Mouse (Mus musculus): ENCODE results near the gene Rnf115. TPM values are rescaled to one million over a fixed set of nuclear protein-coding genes. Genes with fewer than 3 reads are reported as not detected.

The Rnf115 gene
- polyA plus RNA-seq, 1 experiment from 2014 or later: 27.8 TPM

DNA sequence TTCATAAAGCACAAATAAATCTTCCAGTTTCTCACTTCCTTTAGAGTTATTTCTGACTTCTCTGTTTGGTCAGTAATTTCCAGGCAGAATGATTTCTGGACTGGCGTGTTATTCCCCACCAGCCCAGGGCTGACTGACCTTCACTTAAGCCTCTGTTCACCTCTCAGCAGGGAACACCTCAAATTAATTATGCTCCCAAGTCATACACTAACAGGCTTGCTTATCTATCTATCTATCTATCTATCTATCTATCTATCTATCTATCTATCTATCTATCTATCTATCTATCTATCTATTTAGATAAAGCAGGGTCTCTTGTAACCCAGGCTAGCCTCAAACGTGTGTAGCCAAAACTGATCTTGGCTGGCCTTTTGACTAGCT is 18.8 kb upstream of the Rnf115 start:
- Histone ChIP-seq H3K27ac (replicated peaks) (no peak overlapping the region), H3K4me1 (replicated peaks) (peaks cover 8% of the 10 kb centered on the region), H3K9ac (no peak overlapping the region; the same call in 1 of the 2 replicates), H3K9me3 (replicated peaks) (no peaks in the 10 kb centered on the region), H3K4me2 (peak overlapping the region; percentile 78), H3K36me3 (replicated peaks) (peaks cover 51% of the 10 kb centered on the region), H3K27me3 (peaks cover 19% of the 10 kb centered on the region), H3K4me3 (replicated peaks) (no peak overlapping the region)
- WGBS (ENCODE audit: insufficient replicate concordance): 54% methylated on average over 2 of the region's 2 CpGs
- ATAC-seq (ENCODE audit: insufficient read depth): no peak

DNA sequence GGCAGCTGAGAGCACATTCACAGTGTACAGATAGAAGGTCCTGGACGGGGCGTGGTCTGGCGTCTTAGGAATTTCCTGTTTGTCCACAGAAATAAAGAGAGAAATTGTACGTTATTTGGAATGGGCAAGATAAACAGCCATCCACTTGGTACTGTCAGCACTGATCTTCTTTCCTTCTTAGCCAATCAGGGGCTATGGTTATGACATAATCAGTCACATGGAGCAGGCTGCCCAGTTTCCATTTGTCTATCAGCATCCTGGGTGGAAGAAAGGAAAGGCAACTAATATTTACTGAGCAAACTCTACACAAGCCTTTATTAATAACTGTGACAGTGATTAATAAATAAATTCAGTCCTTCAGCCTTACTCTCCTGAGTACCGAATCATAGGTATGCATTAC is 13.2 kb upstream of the Rnf115 start:
- Histone ChIP-seq H3K27ac (replicated peaks) (no peak overlapping the region), H3K4me2 (no peak overlapping the region), H3K4me1 (replicated peaks) (peaks cover 5% of the 10 kb centered on the region; the same call in 1 of the 2 replicates), H3K9ac (no peak overlapping the region), H3K27me3 (no peaks in the 10 kb centered on the region), H3K4me3 (replicated peaks) (no peak overlapping the region), H3K36me3 (replicated peaks) (peaks cover 84% of the 10 kb centered on the region), H3K9me3 (replicated peaks) (no peaks in the 10 kb centered on the region)
- ATAC-seq (ENCODE audit: insufficient read depth): no peak
- whole genome bisulfite sequencing (ENCODE audit: insufficient replicate concordance): 71% methylated on average over 5 of the region's 5 CpGs

DNA sequence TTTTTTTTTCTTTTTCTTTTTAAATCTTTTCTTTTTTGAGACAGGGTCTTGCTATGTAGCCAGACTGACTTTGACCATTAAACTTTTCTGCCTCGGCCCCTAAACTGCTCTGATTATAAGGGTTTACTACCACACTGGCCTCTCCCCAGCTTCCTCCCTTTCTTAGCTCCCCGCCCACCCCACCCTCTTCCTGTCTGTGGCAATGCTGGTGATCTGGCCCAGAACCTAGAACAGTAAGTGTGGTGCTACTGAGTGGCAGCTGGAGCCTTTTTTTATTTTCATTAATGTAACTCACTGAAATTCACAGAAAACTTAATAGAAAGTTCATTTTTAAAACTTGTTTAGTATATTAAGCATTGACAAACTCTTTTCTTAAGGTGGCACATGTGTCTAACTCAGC is 11.6 kb upstream of the Rnf115 start:
- WGBS (ENCODE audit: insufficient replicate concordance): 28% methylated on average over 2 of the region's 2 CpGs
- no peaks in the 10 kb centered on the region for H3K27me3 ChIP-seq
- no peak for ATAC-seq (ENCODE audit: insufficient read depth)
- no peak overlapping the region for H3K4me3 ChIP-seq (replicated peaks)
- peaks cover 80% of the 10 kb centered on the region for H3K36me3 ChIP-seq (replicated peaks)
- peak overlapping the region; percentile 53; the same call in 1 of the 2 replicates for H3K27ac ChIP-seq (replicated peaks)
- H3K4me2 ChIP-seq: no peak overlapping the region
- H3K9me3 ChIP-seq (replicated peaks): no peaks in the 10 kb centered on the region
- no peak overlapping the region for H3K9ac ChIP-seq
- peaks cover 5% of the 10 kb centered on the region; the same call in 1 of the 2 replicates for H3K4me1 ChIP-seq (replicated peaks)

DNA sequence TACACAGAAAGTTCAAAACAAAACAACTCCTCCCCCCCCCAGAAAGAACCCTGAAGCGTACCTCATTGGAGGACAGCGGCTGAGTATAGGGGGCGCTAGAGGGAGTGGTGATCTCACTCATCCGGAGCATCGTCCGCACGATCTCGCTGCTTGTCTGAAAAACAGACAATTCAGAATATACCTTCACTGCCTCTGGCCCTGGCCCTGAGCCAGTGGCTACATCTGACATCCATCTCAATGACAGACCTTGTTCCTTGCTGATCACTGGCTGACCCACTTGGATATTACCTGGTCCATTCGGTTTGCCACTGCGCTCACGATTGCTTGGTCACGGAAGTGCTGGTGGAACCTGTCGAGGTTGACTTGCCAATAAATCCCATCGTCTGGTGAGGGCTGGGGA is 8.3 kb upstream of the Rnf115 start:
- no peak overlapping the region for H3K27ac ChIP-seq (replicated peaks)
- 58% methylated on average over 14 of the region's 14 CpGs for WGBS (ENCODE audit: insufficient replicate concordance)
- no peaks in the 10 kb centered on the region for H3K9me3 ChIP-seq (replicated peaks)
- peaks cover 19% of the 10 kb centered on the region for H3K4me1 ChIP-seq (replicated peaks)
- H3K36me3 ChIP-seq (replicated peaks): peaks cover 78% of the 10 kb centered on the region
- no peak for ATAC-seq (ENCODE audit: insufficient read depth)
- H3K27me3 ChIP-seq: no peaks in the 10 kb centered on the region
- H3K4me2 ChIP-seq: no peak overlapping the region
- no peak overlapping the region for H3K9ac ChIP-seq
- no peak overlapping the region for H3K4me3 ChIP-seq (replicated peaks)

DNA sequence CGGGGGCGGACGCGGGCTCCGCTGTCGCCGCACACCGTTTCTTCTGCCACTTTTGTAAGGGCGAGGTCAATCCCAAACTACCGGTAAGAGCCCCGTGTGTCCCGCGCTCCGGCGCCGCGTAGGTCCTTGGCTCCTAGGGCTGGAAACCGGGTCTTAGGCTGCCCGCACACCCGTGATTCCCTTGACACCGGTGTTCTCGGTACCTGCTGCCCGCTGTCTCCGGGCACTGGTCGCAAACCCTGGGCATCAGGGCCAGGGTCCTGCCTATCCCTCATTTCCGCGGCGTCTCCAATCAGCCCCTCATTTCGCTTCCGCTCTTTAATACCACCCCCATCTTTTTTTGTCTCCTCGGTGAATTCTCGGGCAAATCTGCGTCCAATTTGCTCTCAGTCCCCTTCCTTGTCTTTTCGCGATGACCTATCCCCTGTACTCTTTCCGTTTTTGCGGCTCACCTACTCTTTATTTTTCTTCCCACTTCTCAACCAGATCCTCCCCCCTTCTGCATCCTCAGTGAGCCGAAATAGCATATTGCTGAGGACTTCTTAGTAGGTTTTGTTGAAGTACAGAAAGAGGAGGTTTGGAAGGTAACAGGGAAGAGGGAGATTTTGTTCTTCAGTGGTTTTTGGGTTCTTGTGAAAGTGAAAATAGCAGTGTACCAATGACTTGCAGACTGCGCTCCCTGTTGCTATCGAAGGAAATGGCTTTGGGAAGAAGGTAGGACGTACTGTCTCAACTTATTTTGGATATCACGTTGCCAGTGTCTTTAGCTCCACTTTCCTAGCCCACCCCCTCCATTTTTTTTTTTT is 567 bp downstream of the Rnf115 start:
- WGBS (ENCODE audit: insufficient replicate concordance): under 1% methylated on average over 42 of the region's 42 CpGs
- Histone ChIP-seq H3K4me3 (replicated peaks) (peak overlapping the region; percentile 93), H3K9me3 (replicated peaks) (no peaks in the 10 kb centered on the region), H3K9ac (peak overlapping the region; percentile 94), H3K27me3 (no peaks in the 10 kb centered on the region), H3K27ac (replicated peaks) (peak overlapping the region; percentile 88), H3K4me1 (replicated peaks) (peaks cover 39% of the 10 kb centered on the region), H3K36me3 (replicated peaks) (peaks cover 9% of the 10 kb centered on the region), H3K4me2 (peak overlapping the region; percentile 81)
- ATAC-seq (ENCODE audit: insufficient read depth): peak; percentile 35; the same call in 1 of the 2 replicates

DNA sequence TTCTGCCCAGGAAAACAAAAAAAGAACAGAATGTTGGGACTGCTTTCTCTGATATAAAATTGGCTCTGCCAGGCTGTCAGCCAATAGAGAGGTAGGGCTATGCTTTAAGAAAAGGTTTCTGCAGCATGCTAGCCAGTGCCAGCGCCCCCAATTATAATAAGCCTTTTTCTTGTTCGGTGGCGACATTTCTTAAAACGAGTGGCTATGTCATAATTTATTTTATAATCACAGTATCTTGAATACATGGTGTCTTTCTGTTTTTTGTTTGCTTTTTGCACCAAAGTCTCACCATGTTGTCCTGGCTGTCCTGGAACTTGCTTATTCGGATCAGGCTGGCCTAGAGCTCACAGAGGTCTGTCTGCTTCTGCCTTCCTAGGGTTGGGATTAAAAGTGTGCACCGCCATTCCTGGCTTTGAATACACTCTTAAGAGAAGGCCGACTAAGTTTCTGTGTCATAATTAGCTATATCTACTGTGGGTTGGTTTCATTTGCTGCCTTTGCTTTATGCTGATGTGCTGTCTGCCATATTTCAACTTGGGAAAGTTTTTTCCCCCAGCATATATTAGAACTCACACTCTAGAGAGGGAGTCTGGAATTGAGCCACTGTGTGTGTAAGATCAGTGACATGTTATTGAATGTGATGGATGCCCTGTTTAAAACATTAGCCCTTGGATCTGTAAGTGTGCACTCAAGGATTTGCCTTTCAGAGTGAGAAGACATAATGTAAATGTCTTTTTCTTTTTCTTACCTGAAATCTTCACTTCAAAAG is 1.4 kb downstream of the Rnf115 start:
- Histone ChIP-seq H3K27me3 (no peaks in the 10 kb centered on the region), H3K4me3 (replicated peaks) (peak overlapping the region; percentile 93), H3K27ac (replicated peaks) (peak overlapping the region; percentile 88), H3K9me3 (replicated peaks) (no peaks in the 10 kb centered on the region), H3K9ac (peak overlapping the region; percentile 94), H3K36me3 (replicated peaks) (peaks cover under 1% of the 10 kb centered on the region), H3K4me2 (peak overlapping the region; percentile 81), H3K4me1 (replicated peaks) (peaks cover 36% of the 10 kb centered on the region)
- WGBS (ENCODE audit: insufficient replicate concordance): 54% methylated on average over 7 of the region's 7 CpGs
- ATAC-seq (ENCODE audit: insufficient read depth): no peak

DNA sequence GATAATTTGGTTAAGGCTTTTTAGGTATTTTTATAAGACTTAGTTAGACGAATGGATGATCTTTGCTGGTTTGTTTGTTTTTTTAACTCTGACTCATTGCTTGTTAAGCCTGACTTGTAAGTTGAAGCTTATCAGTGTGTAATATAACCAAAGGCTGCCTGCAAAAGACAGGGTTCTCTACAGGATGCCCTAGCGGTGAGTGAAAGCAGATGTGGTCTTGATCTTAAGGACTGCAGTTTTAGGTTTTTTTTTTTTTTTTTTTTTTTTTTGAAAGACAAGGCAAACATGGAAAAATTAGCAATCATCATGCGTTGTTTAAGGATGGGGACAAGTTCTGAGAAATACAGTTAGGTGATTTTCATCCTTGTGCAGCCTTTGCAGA is 1.9 kb downstream of the Rnf115 start:
- Histone ChIP-seq H3K4me3 (replicated peaks) (peak overlapping the region; percentile 93; the same call in 1 of the 2 replicates), H3K27ac (replicated peaks) (no peak overlapping the region), H3K4me2 (peak overlapping the region; percentile 81; the same call in 1 of the 2 replicates), H3K27me3 (no peaks in the 10 kb centered on the region), H3K9me3 (replicated peaks) (no peaks in the 10 kb centered on the region), H3K36me3 (replicated peaks) (no peaks in the 10 kb centered on the region), H3K9ac (no peak overlapping the region), H3K4me1 (replicated peaks) (peaks cover 41% of the 10 kb centered on the region)
- ATAC-seq (ENCODE audit: insufficient read depth): no peak
- 39% methylated on average over 3 of the region's 3 CpGs for WGBS (ENCODE audit: insufficient replicate concordance)

DNA sequence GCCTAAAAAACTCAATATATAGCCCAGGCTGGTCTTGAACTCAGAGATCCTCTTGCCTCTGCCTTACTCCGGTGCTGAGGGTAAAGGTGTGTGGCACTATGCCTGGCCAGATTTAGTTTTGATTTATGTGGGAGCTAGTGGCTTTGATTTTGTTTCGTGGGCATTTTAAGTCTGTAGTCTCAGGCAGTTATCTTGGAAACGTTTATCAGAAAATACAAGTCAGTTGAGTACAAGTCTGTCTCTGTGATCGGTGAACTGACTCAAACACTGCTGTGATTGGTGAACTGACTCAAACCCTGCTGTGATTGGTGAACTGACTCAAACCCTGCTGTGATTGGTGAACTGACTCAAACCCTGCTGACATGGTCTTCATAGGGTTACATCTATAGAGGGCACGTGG is 3.3 kb downstream of the Rnf115 start:
- Histone ChIP-seq H3K27ac (replicated peaks) (no peak overlapping the region), H3K4me2 (no peak overlapping the region), H3K36me3 (replicated peaks) (no peaks in the 10 kb centered on the region), H3K4me3 (replicated peaks) (no peak overlapping the region), H3K4me1 (replicated peaks) (peaks cover 39% of the 10 kb centered on the region), H3K27me3 (no peaks in the 10 kb centered on the region), H3K9ac (no peak overlapping the region), H3K9me3 (replicated peaks) (no peaks in the 10 kb centered on the region)
- WGBS (ENCODE audit: insufficient replicate concordance): 39% methylated on average over 5 of the region's 5 CpGs
- no peak for ATAC-seq (ENCODE audit: insufficient read depth)

DNA sequence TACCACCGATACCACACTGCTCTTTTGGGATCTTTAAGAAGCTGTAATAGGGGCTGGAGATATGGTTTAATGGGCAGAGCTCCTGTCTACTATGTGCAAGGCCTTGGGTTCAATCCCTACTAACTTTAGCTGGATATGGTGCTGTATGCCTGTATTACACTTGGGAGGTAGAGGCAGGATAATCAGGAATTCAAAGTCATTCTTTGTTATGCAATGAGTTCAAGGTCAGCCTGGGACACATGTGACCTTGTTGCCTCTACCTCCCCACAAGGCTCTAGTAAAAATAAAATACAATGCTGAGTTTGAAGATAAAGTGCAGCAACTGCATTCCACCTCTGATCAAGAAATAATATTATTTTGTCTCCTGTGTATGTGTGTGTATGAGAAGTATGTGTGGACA is 6.5 kb downstream of the Rnf115 start:
- WGBS (ENCODE audit: insufficient replicate concordance): 74% methylated on average over 1 of the region's 1 CpGs
- H3K4me1 ChIP-seq (replicated peaks): peaks cover 36% of the 10 kb centered on the region
- H3K9me3 ChIP-seq (replicated peaks): no peaks in the 10 kb centered on the region
- no peak overlapping the region for H3K27ac ChIP-seq (replicated peaks)
- no peak for ATAC-seq (ENCODE audit: insufficient read depth)
- no peak overlapping the region for H3K4me3 ChIP-seq (replicated peaks)
- no peaks in the 10 kb centered on the region for H3K27me3 ChIP-seq
- no peaks in the 10 kb centered on the region for H3K36me3 ChIP-seq (replicated peaks)
- no peak overlapping the region for H3K9ac ChIP-seq
- no peak overlapping the region for H3K4me2 ChIP-seq

DNA sequence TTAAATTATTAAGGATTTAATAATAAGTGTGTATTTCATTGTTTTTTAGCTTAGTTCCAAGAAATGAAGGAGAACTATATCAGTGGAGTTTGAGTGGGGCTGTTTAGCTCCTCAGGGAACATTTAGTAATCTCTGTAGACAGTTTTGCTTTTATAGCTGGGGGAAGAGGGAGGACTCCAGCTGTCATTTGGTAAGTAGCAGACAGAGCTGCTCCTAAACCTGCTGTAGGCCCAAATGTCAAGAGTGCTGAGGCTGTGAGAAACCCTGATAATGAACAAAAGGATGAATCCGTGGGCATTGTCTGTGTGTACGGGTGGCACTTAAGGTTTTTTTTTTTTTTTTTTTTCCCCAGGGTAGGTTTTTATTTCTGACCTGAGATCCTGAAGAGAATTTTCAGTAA is 7.7 kb downstream of the Rnf115 start:
- Histone ChIP-seq H3K4me2 (no peak overlapping the region), H3K9me3 (replicated peaks) (no peaks in the 10 kb centered on the region), H3K36me3 (replicated peaks) (no peaks in the 10 kb centered on the region), H3K27ac (replicated peaks) (no peak overlapping the region), H3K9ac (no peak overlapping the region), H3K4me3 (replicated peaks) (no peak overlapping the region), H3K4me1 (replicated peaks) (peaks cover 24% of the 10 kb centered on the region), H3K27me3 (no peaks in the 10 kb centered on the region)
- 71% methylated on average over 2 of the region's 2 CpGs for WGBS (ENCODE audit: insufficient replicate concordance)
- ATAC-seq (ENCODE audit: insufficient read depth): no peak

DNA sequence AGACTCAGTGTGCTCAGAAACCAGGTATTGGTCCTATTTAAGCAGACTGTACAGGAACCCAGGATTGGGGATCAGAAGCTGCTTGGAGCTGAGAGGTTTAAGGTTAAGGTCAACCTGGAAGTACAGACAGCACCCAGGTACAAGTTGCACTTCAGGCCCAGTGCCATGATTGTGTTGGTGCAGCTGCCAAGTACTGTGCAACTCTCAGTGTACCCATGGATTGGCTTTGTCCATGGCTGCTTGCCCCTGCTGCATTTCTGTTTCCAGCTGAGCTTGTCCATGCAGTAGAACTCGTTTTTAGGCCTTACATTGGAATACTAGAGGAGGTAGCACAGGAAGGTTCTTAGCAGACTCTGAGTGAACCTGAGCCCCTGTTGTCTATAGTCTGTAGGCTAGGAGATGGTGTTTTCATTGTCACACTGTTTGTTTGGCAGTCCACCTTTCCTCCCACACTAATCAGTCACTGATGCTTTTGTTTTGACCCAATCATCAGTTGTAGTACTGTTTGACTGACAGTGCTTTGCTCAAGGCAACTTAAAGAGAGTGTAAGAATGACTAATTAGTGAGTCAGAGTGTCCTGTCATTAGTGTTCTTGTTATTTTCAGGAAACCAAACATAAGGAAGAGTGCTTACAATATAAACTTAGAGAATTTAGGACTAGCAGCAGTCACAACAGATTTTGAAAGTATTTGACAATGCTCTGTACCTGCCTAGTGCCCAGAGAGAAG is 9.7 kb downstream of the Rnf115 start:
- Histone ChIP-seq H3K9ac (no peak overlapping the region), H3K27ac (replicated peaks) (no peak overlapping the region), H3K9me3 (replicated peaks) (no peaks in the 10 kb centered on the region), H3K36me3 (replicated peaks) (no peaks in the 10 kb centered on the region), H3K27me3 (no peaks in the 10 kb centered on the region), H3K4me3 (replicated peaks) (no peak overlapping the region), H3K4me2 (no peak overlapping the region), H3K4me1 (replicated peaks) (peaks cover 19% of the 10 kb centered on the region)
- ATAC-seq (ENCODE audit: insufficient read depth): no peak
- 39% methylated on average over 1 of the region's 1 CpGs for WGBS (ENCODE audit: insufficient replicate concordance)

Measured in liver, embryonic 15.5 days (tissue).